Mouse (Mus musculus): ENCODE measurements around the gene Rasa4.
"Not testable (repeated sequence)": the region's sequence is repeated elsewhere in the genome, so short reads cannot be mapped to it uniquely, and the experiment has no call there.

Rasa4 gene

GRCm38 (mm10) chr5:136109042-136109441 is 25.3 kb downstream of the Rasa4 start:
- no peak for DNase-seq (ENCODE audit: low spot score)

DNA sequence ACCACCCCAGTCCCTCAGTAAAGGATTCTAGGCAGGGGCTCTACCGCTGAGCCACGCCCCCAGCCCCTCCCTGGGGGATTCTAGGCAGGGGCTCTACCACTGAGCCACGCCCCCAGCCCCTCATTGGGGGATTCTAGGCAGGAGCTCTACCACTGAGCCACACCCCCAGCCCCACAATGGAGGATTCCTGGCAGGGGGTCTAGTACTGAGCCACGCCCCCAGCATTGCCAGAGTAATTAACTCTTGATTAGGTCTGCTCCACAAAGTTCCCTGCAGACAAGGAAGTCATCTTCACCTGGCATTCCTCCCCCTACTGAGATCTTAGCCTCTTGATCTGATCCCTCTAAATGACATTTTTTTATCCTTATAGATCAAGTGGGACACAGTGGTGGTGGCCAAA is 29.8 kb downstream of the Rasa4 start:
- not testable (repeated sequence) for DNase-seq (ENCODE audit: low spot score)

GRCm38 (mm10) chr5:136115891-136116783 is 32.4 kb downstream of the Rasa4 start, which contains the start of gene Polr2j:
Polr2j (plus strand) TSS chr5:136116631.
- peak; percentile 99 for DNase-seq (ENCODE audit: low spot score)

- DNase-seq (ENCODE audit: low spot score): no peak
Observed at GRCm38 (mm10) chr5:136116784-136117112, 33.0 kb downstream of the Rasa4 start.

DNA sequence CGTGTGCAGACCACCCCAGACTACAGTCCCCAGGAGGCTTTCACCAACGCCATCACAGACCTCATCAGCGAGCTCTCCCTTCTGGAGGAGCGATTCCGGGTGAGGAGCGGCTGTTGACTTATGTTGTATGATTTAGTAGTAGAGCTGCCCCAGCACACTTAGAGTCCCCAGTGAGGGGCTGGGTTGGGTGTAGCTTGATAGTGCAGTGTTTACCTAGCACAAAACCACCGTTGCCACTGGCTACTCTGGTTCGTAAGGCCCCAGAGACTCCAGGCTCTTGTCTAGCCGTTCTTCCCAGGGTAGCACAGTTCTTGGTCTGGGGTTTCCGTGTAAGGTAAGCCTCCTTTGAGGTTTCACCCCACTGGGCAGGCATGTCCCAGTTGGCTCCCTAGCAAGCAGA is 38.4 kb downstream of the Rasa4 start:
- DNase-seq (ENCODE audit: low spot score): no peak

GRCm38 (mm10) chr5:136135571-136136291 is 52.0 kb downstream of the Rasa4 start, which contains the start of the genes Lrwd1 and Alkbh4:
Lrwd1 (minus strand) TSS chr5:136136074.
Alkbh4 (plus strand) TSS chr5:136136146.
- peak; percentile 98 for DNase-seq (ENCODE audit: low spot score)

GRCm38 (mm10) chr5:136136292-136136990 is 52.7 kb downstream of the Rasa4 start:
- DNase-seq (ENCODE audit: low spot score): peak; percentile 16

GRCm38 (mm10) chr5:136137658-136138274 is 54.0 kb downstream of the Rasa4 start:
- peak; percentile 80 for DNase-seq (ENCODE audit: low spot score)

DNA sequence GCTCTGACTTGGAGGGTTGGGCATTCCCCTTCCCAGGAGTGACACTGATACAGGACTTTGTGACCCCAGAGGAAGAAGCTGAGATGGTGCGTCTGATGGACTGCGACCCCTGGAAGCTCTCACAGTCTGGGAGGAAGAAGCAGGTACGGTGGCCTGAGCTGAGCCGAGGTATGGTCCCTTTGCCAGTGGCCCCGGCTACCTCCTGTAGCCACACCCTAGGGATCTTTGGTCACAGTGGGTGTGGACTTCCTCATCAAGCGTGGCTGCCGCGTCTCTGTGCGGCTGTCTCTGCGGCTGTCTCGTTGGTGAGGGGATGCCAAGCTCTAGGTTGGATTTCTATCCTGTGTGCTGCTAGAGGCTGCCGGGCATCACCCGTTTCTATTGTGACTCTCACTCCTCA is 55.7 kb downstream of the Rasa4 start:
- no peak for DNase-seq (ENCODE audit: low spot score)

GRCm38 (mm10) chr5:136140057-136140482 is 56.4 kb downstream of the Rasa4 start:
- DNase-seq (ENCODE audit: low spot score): no peak

- no peak for DNase-seq (ENCODE audit: low spot score)
Observed at GRCm38 (mm10) chr5:136142746-136143145, 59.0 kb downstream of the Rasa4 start.

- no peak for DNase-seq (ENCODE audit: low spot score)
Observed at GRCm38 (mm10) chr5:136143161-136143755, 59.5 kb downstream of the Rasa4 start.

GRCm38 (mm10) chr5:136144606-136145430 is 61.1 kb downstream of the Rasa4 start:
- DNase-seq (ENCODE audit: low spot score): no peak

- no peak for DNase-seq (ENCODE audit: low spot score)
Observed at GRCm38 (mm10) chr5:136146936-136147335, 63.2 kb downstream of the Rasa4 start.

- no peak for DNase-seq (ENCODE audit: low spot score)
Observed at GRCm38 (mm10) chr5:136147704-136148103, 64.0 kb downstream of the Rasa4 start.

GRCm38 (mm10) chr5:136149134-136149576 is 65.4 kb downstream of the Rasa4 start:
- not testable (repeated sequence) for DNase-seq (ENCODE audit: low spot score)

DNA sequence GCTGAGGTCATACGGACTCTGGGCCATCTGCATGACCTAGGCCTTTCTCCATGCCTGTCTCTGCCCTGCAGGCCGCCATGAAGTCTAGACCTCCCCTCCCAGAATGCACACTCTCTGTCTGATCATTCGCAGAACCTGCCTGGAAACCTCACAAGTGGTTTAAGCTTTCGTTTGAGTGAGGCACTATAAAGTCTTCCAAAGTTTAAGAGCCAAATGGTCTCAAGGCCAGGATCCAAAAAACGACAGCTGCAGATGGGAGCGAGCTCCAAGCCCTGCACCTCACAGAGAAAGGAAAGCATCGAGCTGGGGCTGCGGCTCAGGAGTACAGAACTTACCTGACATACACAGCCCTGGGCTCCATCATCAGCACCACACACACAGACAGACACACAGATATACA is 68.6 kb downstream of the Rasa4 start:
- no peak for DNase-seq (ENCODE audit: low spot score)

DNA sequence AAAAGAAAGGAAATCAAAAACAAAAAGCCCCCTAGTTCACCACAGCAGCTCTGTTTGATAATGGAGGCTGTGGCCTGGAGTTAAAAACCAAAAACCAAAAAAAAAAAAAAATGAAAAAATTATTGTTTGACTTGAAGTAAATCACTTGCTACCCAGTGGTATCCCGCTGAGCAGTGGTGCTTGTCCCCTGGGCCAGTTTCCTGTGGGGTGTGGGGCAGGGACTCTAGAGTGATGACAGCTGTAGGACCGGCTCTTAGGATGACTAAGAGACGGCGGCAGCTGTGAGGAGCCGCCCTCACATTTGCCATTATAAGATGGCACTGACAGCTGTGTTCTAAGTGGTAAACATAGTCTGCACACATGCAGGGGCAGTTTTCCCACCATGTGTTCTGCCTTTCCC is 71.7 kb downstream of the Rasa4 start:
- DNase-seq (ENCODE audit: low spot score): no peak

DNA sequence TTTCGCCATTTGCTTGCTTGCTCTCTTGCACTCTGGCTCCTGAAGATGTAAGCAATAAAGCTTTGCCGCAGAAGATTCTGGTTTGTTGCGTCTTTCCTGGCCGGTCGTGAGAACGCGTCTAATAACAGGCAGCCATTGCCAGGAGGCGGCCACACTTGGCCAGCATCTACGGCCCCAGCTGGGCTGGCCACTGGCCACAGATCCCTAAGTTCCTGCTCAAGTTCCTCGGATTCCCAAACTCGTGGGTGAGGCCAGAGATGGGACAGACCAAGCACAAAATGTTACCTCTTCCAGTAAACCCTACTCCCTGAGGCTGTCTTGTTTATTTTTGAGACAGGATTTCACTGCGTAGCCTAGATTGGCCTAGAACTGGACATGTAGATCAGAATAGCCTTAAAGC is 76.4 kb downstream of the Rasa4 start:
- DNase-seq (ENCODE audit: low spot score): not testable (repeated sequence)

Data from embryo, embryonic 10 days (tissue).